Mouse (Mus musculus): Measurements from ENCODE around the gene Kif18b.

Gene Kif18b

DNA sequence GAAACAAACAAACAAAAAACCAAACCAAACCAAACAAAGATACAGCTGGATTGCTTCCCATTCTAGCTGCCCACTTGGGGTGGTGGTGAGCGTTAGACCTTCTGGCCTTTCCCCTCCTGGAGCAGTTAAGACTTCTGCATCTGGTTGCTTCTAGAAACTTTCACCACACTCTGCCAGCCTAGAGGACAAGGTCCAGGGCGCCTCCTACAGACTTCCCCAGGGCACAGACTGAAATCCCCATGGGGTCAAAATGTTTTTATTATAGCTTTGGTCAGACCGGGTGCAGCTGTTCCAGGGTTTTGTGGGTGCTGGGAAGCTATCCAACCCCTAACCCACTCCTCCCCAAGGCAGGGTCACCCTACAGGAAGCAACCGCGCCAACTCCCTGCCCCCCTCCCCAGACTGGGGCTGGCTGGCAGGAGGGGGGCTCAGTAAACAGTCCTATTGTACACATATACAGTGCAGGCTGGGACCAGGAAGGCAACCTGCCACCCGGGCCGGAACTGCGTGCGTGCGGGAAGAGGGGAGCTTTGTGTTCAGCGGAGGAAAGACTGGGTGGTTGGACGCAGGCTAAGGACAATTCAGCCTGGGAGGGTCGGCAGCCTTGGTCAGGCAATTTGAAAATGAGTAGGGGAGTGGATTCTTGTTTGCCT is 14.2 kb upstream of the Kif18b start:
- no peak for DNase-seq (ENCODE audit: extremely low read depth, insufficient read length, low spot score)

- no peak for DNase-seq (ENCODE audit: extremely low read depth, insufficient read length, low spot score)
These were observed 12.7 kb upstream of the Kif18b start for GRCm38 (mm10) chr11:102937529-102938182.

DNA sequence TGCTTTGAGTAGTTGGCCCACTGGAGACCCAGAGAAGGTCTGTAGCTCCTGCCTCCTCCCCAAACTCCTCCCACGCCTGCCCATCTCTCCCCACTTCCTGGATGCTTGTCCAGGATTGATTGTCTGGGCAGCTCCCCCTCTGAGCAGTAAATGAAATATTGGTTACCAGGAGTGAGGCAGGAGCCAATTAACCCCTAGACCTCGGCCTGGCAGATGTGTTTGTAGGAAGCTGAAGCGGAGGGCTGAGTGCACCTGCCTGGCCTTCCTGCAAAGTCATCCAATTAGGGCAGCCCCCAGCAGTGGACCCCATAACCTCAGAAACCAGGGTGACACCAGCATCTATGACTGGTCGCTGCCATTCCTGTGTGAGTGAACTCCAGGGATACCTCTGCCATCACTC is 11.3 kb upstream of the Kif18b start:
- no peak for DNase-seq (ENCODE audit: extremely low read depth, insufficient read length, low spot score)

GRCm38 (mm10) chr11:102930672-102931071 is 5.7 kb upstream of the Kif18b start:
- DNase-seq (ENCODE audit: extremely low read depth, insufficient read length, low spot score) = no peak

DNA sequence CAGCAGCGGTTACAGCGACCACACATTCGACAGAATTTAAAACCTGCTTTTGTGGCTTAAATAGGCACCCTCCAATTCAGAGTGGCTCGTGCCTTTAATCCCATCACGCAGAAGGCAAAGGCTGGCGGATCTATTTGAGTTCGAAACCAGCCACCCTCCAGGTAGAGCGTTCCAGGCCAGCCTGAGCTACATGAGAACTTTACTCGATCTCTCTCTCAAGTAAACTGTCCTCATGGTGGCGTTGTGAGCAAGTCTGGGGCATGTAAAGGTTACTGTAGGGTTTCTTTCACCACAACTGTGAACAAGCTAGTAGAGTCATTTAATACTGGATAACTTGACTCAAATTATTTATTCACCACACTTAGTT is 410 bp upstream of the Kif18b start:
- DNase-seq (ENCODE audit: extremely low read depth, insufficient read length, low spot score) = no peak

DNA sequence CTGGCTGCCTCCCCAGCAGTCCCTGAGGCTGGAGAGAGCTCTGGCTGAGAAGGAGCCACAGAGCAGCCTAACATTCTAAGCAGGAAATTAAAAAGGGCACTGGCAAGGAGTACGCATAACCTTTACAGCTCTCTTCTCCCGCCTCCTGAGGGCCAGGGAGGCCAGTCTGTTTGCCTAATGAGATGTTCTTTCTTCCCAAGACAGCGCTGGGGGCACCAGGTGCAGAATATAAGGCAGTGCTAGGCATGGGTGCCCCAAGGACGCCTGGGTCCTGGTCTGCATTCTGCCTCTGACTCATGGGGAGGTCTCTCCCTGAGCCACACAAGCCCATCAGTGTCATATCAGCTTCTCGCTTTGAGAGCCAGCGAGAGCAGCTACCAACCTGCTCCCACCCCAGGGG is 3.4 kb downstream of the Kif18b start:
- DNase-seq (ENCODE audit: extremely low read depth, insufficient read length, low spot score) = no peak

DNA sequence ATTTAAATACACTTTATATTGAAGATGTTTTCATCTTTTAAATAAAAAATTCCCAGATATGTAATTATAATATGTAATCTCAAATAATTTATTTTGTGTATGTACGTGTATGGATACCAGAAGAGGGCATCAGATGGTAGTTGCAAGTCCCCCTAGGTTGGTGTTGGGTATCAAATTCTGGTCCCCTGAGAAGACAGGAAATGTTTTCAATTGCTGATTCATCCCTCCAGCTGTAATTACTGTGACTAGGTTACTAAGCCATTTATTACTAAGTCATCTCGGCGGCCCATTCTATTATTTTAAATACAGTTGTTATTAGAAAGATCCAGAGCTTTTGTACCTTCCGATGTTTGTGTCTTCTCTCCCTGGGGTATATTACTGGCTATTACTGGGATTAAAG is 6.8 kb downstream of the Kif18b start:
- DNase-seq (ENCODE audit: extremely low read depth, insufficient read length, low spot score) = no peak

DNA sequence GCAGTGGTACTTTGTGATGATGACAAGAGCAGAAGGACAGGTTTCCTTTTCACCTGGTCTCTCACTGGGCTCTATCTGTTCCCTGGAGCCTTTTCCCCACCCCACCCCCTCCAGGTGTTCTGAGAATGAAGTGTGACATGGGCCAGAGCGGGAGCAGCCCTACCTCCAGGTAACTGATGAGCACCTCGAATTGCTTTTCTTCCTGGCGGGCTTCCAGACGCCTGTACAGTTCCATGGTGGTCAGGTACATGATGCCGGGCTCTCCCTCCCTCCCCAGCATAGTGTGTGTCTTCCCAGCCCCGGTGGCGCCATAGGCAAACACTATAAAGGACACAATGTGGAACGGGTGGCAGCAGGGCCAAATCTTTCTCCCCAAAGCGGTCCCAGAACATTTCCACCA is 9.5 kb downstream of the Kif18b start:
- DNase-seq (ENCODE audit: extremely low read depth, insufficient read length, low spot score) = no peak

- DNase-seq (ENCODE audit: extremely low read depth, insufficient read length, low spot score) = no peak
These were observed 13.5 kb downstream of the Kif18b start for GRCm38 (mm10) chr11:102911376-102911775.

GRCm38 (mm10) chr11:102903654-102904053 is 21.3 kb downstream of the Kif18b start:
- DNase-seq (ENCODE audit: extremely low read depth, insufficient read length, low spot score) = no peak

DNA sequence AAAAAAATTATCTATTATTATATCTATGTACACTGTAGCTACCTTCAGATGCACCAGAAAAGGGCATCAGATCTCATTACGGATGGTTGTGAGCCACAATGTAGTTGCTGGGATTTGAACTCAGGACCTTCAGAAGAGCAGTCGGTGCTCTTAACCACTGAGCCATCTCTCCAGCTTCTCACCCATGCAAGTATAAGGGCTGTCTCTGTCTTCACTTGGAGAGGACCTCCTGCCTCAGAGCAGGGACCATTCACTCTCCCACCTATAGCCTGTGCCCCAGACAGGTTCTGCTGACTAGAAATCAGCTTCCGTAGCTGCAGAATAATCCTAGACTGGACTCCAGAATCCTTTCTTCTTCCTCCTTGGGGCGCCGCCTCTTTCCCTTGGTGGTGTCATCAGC is 22.8 kb downstream of the Kif18b start:
- no peak for DNase-seq (ENCODE audit: extremely low read depth, insufficient read length, low spot score)

DNA sequence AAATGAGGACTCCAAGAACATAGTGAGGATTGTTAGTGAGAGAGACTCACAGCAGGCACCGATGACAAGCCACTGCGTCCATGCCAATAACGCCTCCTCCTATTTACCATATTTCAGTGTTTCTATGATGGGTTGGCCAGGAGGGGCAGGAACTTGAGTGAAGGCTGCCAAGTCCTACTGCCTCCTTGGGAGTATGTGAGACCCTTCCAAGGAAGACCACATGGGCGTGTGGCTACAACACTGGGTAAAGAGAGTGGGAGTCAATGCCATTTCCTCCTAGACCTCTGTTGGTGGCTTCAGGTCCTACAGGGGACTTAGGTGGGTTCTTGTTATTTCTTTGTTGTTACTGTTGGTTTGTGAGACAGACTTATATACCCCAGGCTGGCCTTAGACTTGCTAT is 23.7 kb downstream of the Kif18b start:
- no peak for DNase-seq (ENCODE audit: extremely low read depth, insufficient read length, low spot score)

GRCm38 (mm10) chr11:102900763-102901162 is 24.2 kb downstream of the Kif18b start, which contains the start of gene Gfap:
Gene Gfap, minus strand, starts transcription at chr11:102900912.
- DNase-seq (ENCODE audit: extremely low read depth, insufficient read length, low spot score) = peak; percentile 42

GRCm38 (mm10) chr11:102898408-102898807 is 26.5 kb downstream of the Kif18b start:
- no peak for DNase-seq (ENCODE audit: extremely low read depth, insufficient read length, low spot score)

DNA sequence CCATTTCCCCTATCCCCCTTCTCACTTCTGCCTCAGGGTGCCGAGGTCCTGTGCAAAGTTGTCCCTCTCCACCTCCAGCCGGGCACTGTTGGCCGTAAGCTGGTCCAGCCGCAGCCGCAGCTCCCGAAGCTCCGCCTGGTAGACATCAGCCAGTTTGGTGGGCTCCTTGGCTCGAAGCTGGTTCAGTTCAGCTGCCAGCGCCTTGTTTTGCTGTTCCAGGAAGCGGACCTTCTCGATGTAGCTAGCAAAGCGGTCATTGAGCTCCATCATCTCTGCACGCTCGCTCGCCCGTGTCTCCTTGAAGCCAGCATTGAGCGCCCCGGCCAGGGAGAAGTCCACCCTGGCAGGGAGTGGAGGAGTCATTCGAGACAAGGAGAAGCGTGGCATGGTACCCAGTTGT is 28.3 kb downstream of the Kif18b start:
- DNase-seq (ENCODE audit: extremely low read depth, insufficient read length, low spot score) = no peak

DNA sequence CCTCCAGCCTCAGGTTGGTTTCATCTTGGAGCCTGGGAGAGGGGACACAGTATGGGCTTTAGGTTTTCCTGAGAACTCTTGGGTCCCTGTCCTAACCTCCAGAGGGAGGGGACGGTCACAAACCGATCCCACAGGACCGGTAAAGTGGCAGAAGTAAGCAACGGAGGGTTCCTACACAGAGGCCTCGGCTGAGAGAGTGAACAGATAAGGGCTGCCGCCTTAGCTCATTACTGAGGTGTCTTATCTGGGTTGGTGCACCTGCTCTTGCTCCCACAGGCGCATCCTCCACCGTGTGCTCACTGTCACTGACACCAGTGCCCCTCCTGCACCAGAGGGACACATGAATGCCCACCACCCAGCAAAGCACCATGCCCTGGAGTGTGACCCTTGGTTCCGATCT is 29.1 kb downstream of the Kif18b start:
- no peak for DNase-seq (ENCODE audit: extremely low read depth, insufficient read length, low spot score)

DNA sequence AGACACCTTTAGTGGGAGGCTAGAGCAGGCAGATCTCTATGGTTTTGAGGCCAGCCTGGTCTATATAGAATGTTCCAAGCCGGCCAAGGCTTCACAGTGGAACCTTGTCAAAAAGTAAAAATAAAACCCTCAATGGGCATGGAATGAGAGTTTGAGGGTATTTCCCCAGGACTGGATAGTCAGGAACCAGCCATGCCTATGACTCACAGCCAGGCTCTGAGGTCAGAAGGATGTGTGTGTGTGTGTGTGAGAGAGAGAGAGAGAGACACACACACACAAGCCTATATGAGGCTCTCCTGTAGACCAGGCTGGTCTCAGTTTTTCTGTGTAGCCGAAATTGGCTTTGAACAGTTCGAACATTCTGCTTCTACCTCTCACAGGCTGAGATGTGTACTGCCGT is 30.2 kb downstream of the Kif18b start:
- peak; percentile 38 for DNase-seq (ENCODE audit: extremely low read depth, insufficient read length, low spot score)

DNA sequence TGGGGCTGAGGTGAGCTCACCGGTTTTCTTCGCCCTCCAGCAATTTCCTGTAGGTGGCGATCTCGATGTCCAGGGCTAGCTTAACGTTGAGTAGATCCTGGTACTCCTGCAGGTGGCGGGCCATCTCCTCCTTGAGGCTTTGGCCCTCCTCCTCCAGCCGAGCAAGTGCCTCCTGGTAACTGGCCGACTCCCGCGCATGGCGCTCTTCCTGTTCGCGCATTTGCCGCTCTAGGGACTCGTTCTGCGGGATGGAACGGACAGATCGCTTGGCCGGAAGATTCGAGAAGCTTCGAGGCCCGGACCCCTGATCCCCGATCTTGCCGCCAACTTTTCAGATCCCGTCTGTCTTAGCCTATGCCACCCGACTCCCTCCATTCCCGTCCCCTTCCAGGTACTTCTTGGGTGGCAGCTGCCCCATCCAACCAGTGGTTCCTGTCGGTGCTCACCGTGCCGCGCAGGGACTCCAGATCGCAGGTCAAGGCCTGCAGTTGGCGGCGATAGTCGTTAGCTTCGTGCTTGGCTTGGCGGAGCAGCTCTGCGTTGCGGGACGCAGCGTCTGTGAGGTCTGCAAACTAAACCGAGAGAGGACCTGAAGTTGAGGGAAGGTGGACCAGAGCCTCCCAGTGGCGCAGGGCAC is 31.8 kb downstream of the Kif18b start:
- DNase-seq (ENCODE audit: extremely low read depth, insufficient read length, low spot score) = no peak

DNA sequence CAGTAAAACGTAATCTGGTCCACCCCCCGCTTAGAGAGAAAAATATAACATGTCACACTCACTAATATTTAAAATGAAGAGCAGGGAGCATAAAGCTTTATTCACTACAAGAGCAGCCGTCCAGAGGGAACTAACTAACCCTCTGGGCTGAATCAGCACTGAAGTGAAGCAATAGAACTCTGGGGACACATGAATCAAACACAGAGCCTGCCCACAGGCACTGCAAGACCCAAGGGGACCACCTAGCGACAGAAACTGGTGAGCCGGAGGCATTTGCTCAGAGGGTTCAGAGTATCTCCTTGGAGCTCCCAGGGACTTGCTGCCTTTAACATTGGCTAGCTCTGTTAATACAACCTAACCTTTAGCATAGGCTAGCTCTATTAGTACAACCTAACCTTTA is 34.8 kb downstream of the Kif18b start:
- no peak for DNase-seq (ENCODE audit: extremely low read depth, insufficient read length, low spot score)

GRCm38 (mm10) chr11:102888135-102888534 is 36.8 kb downstream of the Kif18b start:
- no peak for DNase-seq (ENCODE audit: extremely low read depth, insufficient read length, low spot score)

DNA sequence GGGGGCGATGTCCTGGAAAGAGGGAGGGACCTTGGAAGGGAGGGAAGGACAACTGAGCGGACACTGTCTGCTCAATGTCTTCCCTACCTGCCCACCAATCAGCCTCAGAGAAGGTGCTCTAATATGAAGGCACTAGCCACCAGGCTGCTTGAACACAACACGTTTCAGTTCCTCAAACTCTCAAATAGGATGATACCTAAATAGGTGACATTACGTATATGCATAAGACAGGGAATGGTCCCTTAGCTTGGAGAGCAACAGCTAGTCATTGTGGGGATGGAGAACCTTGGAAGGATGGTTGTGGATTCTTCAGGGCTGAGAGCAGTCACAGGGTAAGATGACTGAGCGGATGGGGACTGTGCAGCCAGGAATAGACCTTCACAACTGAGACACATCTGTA is 37.5 kb downstream of the Kif18b start:
- no peak for DNase-seq (ENCODE audit: extremely low read depth, insufficient read length, low spot score)

- no peak for DNase-seq (ENCODE audit: extremely low read depth, insufficient read length, low spot score)
These were observed 40.2 kb downstream of the Kif18b start, which contains the start of gene Fam187a for GRCm38 (mm10) chr11:102884616-102885219. Gene Fam187a, plus strand, starts transcription at chr11:102885169.

All from 3134 (cell line).